Mouse (Mus musculus) forebrain, embryonic 16.5 days (tissue): ENCODE results near the gene Eea1. TPM values are rescaled to one million over a fixed set of nuclear protein-coding genes. Genes with fewer than 3 reads are reported as not detected.
"Not testable (repeated sequence)": the region's sequence is repeated elsewhere in the genome, so short reads cannot be mapped to it uniquely, and the experiment has no call there.

Experiments used
- ATAC-seq: fragments of 200-750 bp; cut with Nextera tagmentation; 2 replicates; pipeline ENCODE4 v1.8.0; 2017; ENCODE audit warnings: mild to moderate bottlenecking, moderate library complexity
- H3K27ac ChIP-seq: fragments of 300-500 bp; sonication (generic); 2 replicates; pipeline ENCODE4 v1.5.1; 2014; ENCODE audit warnings: low read length, control low read depth
- H3K27me3 ChIP-seq: fragments of 300-500 bp; sonication (generic); replicated peaks from 2 replicates; pipeline ENCODE4 v1.6.1; 2014; ENCODE audit warnings: low read length; ENCODE audit not compliant: control insufficient read depth, insufficient read depth
- H3K36me3 ChIP-seq: fragments of 300-500 bp; sonication (generic); 2 replicates; pipeline ENCODE4 v1.6.1; 2014; ENCODE audit not compliant: control insufficient read depth, insufficient read depth
- H3K4me1 ChIP-seq: fragments of 300-500 bp; sonication (generic); replicated peaks from 2 replicates; pipeline ENCODE4 v1.6.1; 2014; ENCODE audit warnings: low read length; ENCODE audit not compliant: control insufficient read depth, insufficient read depth
- H3K4me2 ChIP-seq: fragments of 300-500 bp; sonication (generic); 2 replicates; pipeline ENCODE4 v1.6.1; 2014; ENCODE audit warnings: mild to moderate bottlenecking, low read length, control low read depth
- H3K4me3 ChIP-seq: fragments of 300-500 bp; sonication (generic); replicated peaks from 2 replicates; pipeline ENCODE4 v1.5.1; 2014; ENCODE audit warnings: mild to moderate bottlenecking, low read length, control low read depth
- H3K9ac ChIP-seq: fragments of 300-500 bp; sonication (generic); replicated peaks from 2 replicates; pipeline ENCODE4 v1.6.1; 2014; ENCODE audit warnings: low read depth, low read length, control low read depth
- H3K9me3 ChIP-seq: fragments of 300-500 bp; sonication (generic); 2 replicates; pipeline ENCODE4 v1.6.1; 2016; ENCODE audit warnings: low read length; ENCODE audit not compliant: control insufficient read depth
- WGBS: fragments of 180-500 bp; shearing (Covaris S2); extraction: QIAGEN DNeasy Blood & Tissue Kit; methylation state at CpG from one replicate; pipeline ENCODE4 v1.1.7; 2014; 5-methylcytosine and 5-hydroxymethylcytosine counted together
- polyA plus RNA-seq: library from polyadenylated mRNA; unstranded; fragments of >200 nt; fragmentation: Nextera tagmentation; extraction: Ambion mirVana; gene quantifications from 2 replicates; pipeline ENCODE4 v1.2.1, GENCODE M21; 2015

Gene Eea1
- polyA plus RNA-seq, 1 experiment from 2014 or later = 16.6 TPM

GRCm38 (mm10) chr10:95909246-95909909 lies 31.1 kb upstream of the Eea1 start:
- no peak overlapping the region for H3K4me2 ChIP-seq
- 97% methylated on average over 4 of the region's 4 CpGs for WGBS
- ATAC-seq = no peak
- H3K4me1 ChIP-seq = no peaks in the 10 kb centered on the region
- H3K9ac ChIP-seq = no peak overlapping the region
- H3K27ac ChIP-seq = no peak overlapping the region
- H3K9me3 ChIP-seq = no peaks in the 10 kb centered on the region
- H3K36me3 ChIP-seq = no peaks in the 10 kb centered on the region
- no peaks in the 10 kb centered on the region for H3K27me3 ChIP-seq
- H3K4me3 ChIP-seq = no peak overlapping the region

DNA sequence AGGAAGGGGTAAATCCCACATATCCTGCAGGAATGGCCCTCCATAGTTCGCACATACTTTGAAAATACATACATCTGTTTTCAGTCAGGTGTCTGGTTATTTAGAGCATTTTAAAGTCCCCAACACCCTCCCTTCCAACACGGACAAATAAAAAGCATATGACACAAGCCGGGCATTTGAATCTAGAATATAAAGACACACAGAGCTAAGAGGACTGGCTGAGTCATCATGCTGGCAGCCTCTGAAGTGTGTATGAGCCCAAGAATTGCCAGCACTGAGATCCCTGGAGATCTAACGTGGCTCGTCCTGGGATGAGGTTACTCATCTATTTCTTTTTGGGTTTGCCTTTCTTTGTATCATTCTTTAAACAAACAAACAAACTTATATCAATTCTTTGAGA lies 29.4 kb upstream of the Eea1 start:
- H3K9me3 ChIP-seq = no peaks in the 10 kb centered on the region
- no peaks in the 10 kb centered on the region for H3K4me1 ChIP-seq
- no peak for ATAC-seq
- H3K9ac ChIP-seq = no peak overlapping the region
- H3K4me3 ChIP-seq = no peak overlapping the region
- H3K27ac ChIP-seq = no peak overlapping the region
- 80% methylated on average over 5 of the region's 5 CpGs for WGBS
- no peak overlapping the region for H3K4me2 ChIP-seq
- no peaks in the 10 kb centered on the region for H3K36me3 ChIP-seq
- no peaks in the 10 kb centered on the region for H3K27me3 ChIP-seq

DNA sequence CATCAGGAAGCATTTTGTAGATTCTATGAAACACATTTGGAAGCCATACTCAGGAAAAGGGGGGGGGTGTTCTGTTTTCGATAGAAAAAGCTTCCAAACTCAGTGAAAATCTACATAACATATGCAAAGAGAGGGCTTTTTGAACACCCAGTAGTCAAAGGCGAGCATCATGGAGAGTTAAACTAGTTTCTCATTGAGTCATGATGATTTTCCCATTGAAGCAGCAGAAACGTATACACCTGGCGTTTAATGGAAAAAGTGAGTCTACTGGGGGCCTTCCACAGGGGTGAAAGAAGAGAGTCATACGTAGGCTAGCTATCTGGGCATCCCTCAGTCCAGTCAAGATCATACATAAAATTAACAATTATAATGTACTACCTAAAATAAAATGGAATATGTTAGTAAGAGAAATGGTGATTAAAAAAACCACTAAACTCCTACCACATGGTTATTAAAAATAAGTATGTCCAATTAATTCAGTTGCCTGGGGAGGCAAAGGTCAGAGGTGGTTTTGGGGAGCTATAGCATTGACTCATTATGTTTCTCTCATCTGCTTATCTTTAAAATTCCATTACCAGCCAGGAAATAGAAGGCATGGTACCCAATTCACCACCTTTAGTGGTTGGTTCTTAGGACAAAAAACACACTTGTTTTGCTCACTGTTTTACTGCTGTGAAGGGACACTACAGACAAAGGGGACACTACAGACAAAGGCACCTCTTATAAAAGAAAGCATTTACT lies 25.8 kb upstream of the Eea1 start:
- 91% methylated on average over 5 of the region's 5 CpGs for WGBS
- H3K9ac ChIP-seq = no peak overlapping the region
- no peak overlapping the region for H3K4me2 ChIP-seq
- no peaks in the 10 kb centered on the region for H3K27me3 ChIP-seq
- H3K4me1 ChIP-seq = no peaks in the 10 kb centered on the region
- H3K27ac ChIP-seq = no peak overlapping the region
- no peaks in the 10 kb centered on the region for H3K9me3 ChIP-seq
- H3K4me3 ChIP-seq = no peak overlapping the region
- no peak for ATAC-seq
- no peaks in the 10 kb centered on the region for H3K36me3 ChIP-seq

- H3K4me3 ChIP-seq = no peak overlapping the region
- no peaks in the 10 kb centered on the region for H3K27me3 ChIP-seq
- H3K9me3 ChIP-seq = no peaks in the 10 kb centered on the region
- H3K9ac ChIP-seq = no peak overlapping the region
- WGBS = 68% methylated on average over 3 of the region's 3 CpGs
- no peaks in the 10 kb centered on the region for H3K36me3 ChIP-seq
- no peak overlapping the region for H3K27ac ChIP-seq
- no peak for ATAC-seq
- H3K4me1 ChIP-seq = no peaks in the 10 kb centered on the region
- H3K4me2 ChIP-seq = no peak overlapping the region
These were observed 21.7 kb upstream of the Eea1 start for GRCm38 (mm10) chr10:95918716-95919115.

GRCm38 (mm10) chr10:95923263-95924217 lies 16.9 kb upstream of the Eea1 start:
- Histone ChIP-seq H3K9me3 (no peaks in the 10 kb centered on the region), H3K4me2 (no peak overlapping the region), H3K36me3 (no peaks in the 10 kb centered on the region), H3K27ac (no peak overlapping the region), H3K9ac (no peak overlapping the region), H3K4me1 (no peaks in the 10 kb centered on the region), H3K27me3 (no peaks in the 10 kb centered on the region), H3K4me3 (no peak overlapping the region)
- ATAC-seq = no peak
- 82% methylated on average over 6 of the region's 6 CpGs for WGBS

DNA sequence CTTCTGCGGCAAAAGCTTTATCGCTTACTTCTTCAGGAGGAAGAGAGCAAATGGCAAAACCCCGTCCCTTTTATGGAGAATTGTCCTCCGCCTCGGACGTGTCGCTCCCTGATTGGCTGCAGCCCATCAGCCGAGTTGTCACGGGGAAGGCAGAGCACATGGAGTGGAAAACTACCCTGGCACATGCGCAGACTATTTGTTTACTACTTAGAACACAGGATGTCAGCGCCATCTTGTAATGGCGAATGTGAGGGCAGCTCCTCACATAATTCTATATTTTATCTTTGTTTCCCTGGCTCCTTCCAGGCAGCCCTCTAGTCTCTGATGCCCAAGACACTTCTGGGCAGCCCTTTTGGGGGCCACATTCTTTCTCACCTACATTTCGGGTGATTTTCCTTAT lies 6.8 kb upstream of the Eea1 start:
- 94% methylated on average over 13 of the region's 13 CpGs for WGBS
- H3K27me3 ChIP-seq, H3K27ac ChIP-seq, H3K4me3 ChIP-seq, H3K9me3 ChIP-seq, ATAC-seq, H3K36me3 ChIP-seq, H3K4me2 ChIP-seq, H3K9ac ChIP-seq, H3K4me1 ChIP-seq: not testable (repeated sequence)

GRCm38 (mm10) chr10:95940901-95941767 lies 684 bp downstream of the Eea1 start:
- 4% methylated on average over 47 of the region's 69 CpGs for WGBS
- ATAC-seq = peak; percentile 80
- peak overlapping the region; percentile 77 for H3K27ac ChIP-seq
- peak overlapping the region; percentile 96 for H3K4me3 ChIP-seq
- no peaks in the 10 kb centered on the region for H3K27me3 ChIP-seq
- H3K9ac ChIP-seq = peak overlapping the region; percentile 88
- H3K36me3 ChIP-seq = no peaks in the 10 kb centered on the region
- peak overlapping the region; percentile 84 for H3K4me2 ChIP-seq
- H3K4me1 ChIP-seq = peaks cover 13% of the 10 kb centered on the region
- no peaks in the 10 kb centered on the region for H3K9me3 ChIP-seq

DNA sequence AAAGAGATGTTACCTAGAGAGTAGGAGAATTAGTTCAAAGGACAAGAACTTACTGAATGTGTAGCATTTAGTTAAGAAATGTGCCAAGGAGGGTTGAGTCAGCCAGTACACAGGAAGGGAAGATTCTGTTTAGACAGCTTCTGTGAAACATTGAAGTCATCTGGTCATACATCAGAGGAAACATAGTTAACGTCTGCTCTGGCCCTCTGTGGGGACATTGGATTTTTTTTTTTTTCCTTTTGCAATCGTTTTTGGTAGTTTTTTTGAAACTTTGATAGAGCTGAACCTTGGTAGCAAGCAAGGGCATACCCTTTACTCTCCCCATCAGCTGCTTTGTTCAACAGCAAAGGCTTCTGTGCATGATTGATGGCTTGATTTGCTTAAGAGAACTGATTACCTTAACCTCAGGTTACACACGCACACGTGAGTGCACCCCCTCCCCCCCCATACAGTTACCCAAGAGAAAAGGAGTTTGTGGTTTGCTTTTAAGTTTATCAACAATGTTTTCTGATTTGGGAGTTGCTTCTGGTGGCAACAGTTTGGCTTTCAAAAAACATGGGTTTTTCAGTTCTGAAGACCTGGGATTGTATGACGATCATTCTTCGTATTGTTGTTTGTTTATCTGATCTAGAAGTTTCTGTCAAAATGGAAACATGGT lies 1.4 kb downstream of the Eea1 start:
- Histone ChIP-seq H3K4me2 (peak overlapping the region; percentile 84), H3K27ac (no peak overlapping the region), H3K36me3 (no peaks in the 10 kb centered on the region), H3K4me1 (peaks cover 13% of the 10 kb centered on the region), H3K9me3 (no peaks in the 10 kb centered on the region), H3K4me3 (peak overlapping the region; percentile 96), H3K9ac (no peak overlapping the region; the same call in 1 of the 2 replicates), H3K27me3 (no peaks in the 10 kb centered on the region)
- 51% methylated on average over 6 of the region's 6 CpGs for WGBS
- no peak for ATAC-seq
